Mouse (Mus musculus) midbrain, embryonic 11.5 days (tissue): Measurements from ENCODE around the gene Spata32. TPM values are rescaled to one million over a fixed set of nuclear protein-coding genes. Genes with fewer than 3 reads are reported as not detected.

Experiments
- ATAC-seq: fragments of 200-750 bp; cut with Nextera tagmentation; 2 replicates; pipeline ENCODE4 v1.8.0; 2017; ENCODE audit warnings: moderate TSS enrichment, moderate library complexity; ENCODE audit not compliant: low FRiP score
- DNase-seq: peaks from one replicate; pipeline ENCODE4 v3.0.0; 2015; ENCODE audit warnings: low spot score; ENCODE audit errors: missing footprints
- H3K27ac ChIP-seq: fragments of 300-500 bp; sonication (generic); 2 replicates; pipeline ENCODE4 v1.5.1; 2014; ENCODE audit warnings: low read depth, low read length
- H3K27me3 ChIP-seq: fragments of 300-500 bp; sonication (generic); 2 replicates; pipeline ENCODE4 v1.6.1; 2014; ENCODE audit warnings: mild to moderate bottlenecking, low read length, moderate library complexity, mixed read lengths; ENCODE audit not compliant: control insufficient read depth, insufficient read depth
- H3K36me3 ChIP-seq: fragments of 300-500 bp; sonication (generic); 2 replicates; pipeline ENCODE4 v1.6.1; 2014; ENCODE audit warnings: mild to moderate bottlenecking, low read length, moderate library complexity, mixed read lengths; ENCODE audit not compliant: control insufficient read depth, insufficient read depth
- H3K4me1 ChIP-seq: fragments of 300-500 bp; sonication (generic); 2 replicates; pipeline ENCODE4 v1.6.1; 2014; ENCODE audit warnings: low read length; ENCODE audit not compliant: control insufficient read depth, insufficient read depth
- H3K4me2 ChIP-seq: fragments of 300-500 bp; sonication (generic); 2 replicates; pipeline ENCODE4 v1.6.1; 2014; ENCODE audit warnings: mild to moderate bottlenecking, moderate library complexity
- H3K4me3 ChIP-seq: fragments of 300-500 bp; sonication (generic); 2 replicates; pipeline ENCODE4 v1.5.1; 2014; ENCODE audit warnings: low read depth, low read length
- H3K9ac ChIP-seq: fragments of 300-500 bp; sonication (generic); 2 replicates; pipeline ENCODE4 v1.6.1; 2014; ENCODE audit warnings: low read length
- H3K9me3 ChIP-seq: fragments of 300-500 bp; sonication (generic); 2 replicates; pipeline ENCODE4 v1.6.1; 2016; ENCODE audit warnings: low read length; ENCODE audit not compliant: control insufficient read depth
- WGBS: fragments of 180-500 bp; shearing (Covaris S2); extraction: QIAGEN DNeasy Blood & Tissue Kit; methylation state at CpG from one replicate; pipeline ENCODE4 v1.1.7; 2014; 5-methylcytosine and 5-hydroxymethylcytosine counted together
- polyA plus RNA-seq: library from polyadenylated mRNA; unstranded; fragments of >200 nt; fragmentation: Nextera tagmentation; extraction: Ambion mirVana; gene quantifications from 2 replicates; pipeline ENCODE4 v1.2.1, GENCODE M21; 2014

The Spata32 gene
- polyA plus RNA-seq, 1 experiment from 2014 or later: not detected

DNA sequence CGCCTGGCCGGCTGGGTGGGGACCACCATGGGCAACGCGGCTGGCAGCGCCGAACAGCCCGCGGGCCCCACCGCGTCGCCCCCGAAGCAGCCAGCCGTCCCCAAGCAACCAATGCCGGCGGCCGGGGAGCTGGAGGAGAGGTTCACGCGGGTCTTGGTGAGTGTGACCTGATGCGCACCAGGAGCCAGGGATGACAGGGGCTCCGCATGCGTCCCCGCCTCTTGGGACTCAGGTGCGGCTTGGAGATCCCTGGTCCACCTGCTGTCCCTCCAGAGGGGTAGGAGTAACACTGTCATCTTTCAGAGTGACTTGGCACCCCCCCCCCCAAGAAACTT is 47.0 kb downstream of the Spata32 start:
- Histone ChIP-seq H3K27me3 (peaks cover 38% of the 10 kb centered on the region), H3K4me2 (peak overlapping the region; percentile 96), H3K4me3 (peak overlapping the region; percentile 58), H3K4me1 (no peaks in the 10 kb centered on the region; the same call in 1 of the 2 replicates), H3K9ac (peak overlapping the region; percentile 65), H3K27ac (no peak overlapping the region), H3K36me3 (no peaks in the 10 kb centered on the region), H3K9me3 (no peaks in the 10 kb centered on the region)
- DNase-seq: peak; percentile 89
- WGBS: 2% methylated on average over 23 of the region's 23 CpGs
- no peak; the same call in 1 of the 2 replicates for ATAC-seq

DNA sequence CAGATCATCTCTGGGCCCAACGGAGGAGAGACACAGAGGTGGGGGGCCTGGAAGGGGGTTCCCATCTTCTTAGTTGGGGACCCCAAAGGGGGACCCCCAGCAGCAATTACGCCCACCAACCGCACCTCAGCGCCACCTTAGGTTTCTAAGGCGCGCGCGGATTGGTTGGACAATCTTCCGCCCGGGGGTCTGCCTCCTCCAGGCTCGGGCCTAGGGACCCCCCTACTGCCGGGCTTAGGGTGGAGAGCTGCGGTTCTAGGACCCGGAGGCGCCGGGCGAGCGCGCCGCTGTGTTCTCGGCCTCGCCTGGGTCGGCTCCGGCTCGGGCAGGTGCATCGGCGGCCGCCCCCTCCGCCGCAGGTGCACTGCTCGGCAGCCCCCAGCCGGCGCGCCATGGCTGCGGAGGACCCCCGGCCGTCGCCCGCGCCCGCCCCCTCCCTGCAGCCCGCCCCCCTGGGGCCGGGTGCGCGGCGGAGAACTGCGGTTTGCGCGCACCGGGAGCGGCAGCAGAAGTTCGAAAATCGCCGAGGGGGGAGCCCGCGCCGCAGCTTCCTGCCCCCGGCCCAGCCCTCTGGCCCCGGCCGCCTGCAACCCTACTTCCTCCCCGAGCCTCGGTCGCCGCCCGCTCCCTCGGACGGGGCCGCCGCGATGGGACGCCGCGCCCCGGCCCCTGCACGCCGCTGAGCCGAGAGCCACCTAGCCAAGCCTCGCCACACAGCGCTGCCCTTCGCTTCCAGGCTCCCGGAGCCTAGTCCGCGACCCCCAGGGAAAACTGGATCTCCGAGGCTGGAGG is 47.5 kb downstream of the Spata32 start, which contains the start of gene Fmnl1:
Fmnl1 (plus strand) TSS at position 614 of the 792 bp plus-strand sequence.
- no peaks in the 10 kb centered on the region; the same call in 1 of the 2 replicates for H3K9me3 ChIP-seq
- H3K36me3 ChIP-seq: no peaks in the 10 kb centered on the region
- peak; percentile 59; the same call in 1 of the 2 replicates for ATAC-seq
- H3K4me1 ChIP-seq: no peaks in the 10 kb centered on the region; the same call in 1 of the 2 replicates
- H3K9ac ChIP-seq: peak within 1 kb of the TSS; percentile 65
- H3K27me3 ChIP-seq: peaks cover 38% of the 10 kb centered on the region
- H3K4me2 ChIP-seq: peak within 1 kb of the TSS; percentile 96
- DNase-seq: no peak
- H3K27ac ChIP-seq: no peak within 1 kb of the TSS
- WGBS: 1% methylated on average over 63 of the region's 84 CpGs
- peak within 1 kb of the TSS; percentile 58 for H3K4me3 ChIP-seq

DNA sequence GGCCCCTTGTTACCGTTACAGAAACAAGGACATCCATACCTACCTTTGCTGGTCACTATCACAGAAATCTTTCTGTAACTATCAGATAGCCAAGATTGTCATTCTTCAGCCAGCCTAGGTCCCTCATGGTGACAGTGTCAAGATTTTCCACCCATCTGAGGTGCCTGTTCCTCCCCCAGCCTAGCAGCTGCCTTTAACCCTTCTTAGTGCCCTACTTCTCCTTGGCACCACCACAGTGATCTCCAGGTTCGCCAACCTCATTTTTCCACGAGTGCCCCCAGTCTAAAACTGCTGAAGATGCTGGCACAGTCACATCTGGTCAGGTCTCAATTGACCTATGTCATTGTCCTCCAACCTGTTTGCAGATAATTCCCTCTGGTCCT is 48.1 kb downstream of the Spata32 start:
- Histone ChIP-seq H3K9ac (no peak overlapping the region), H3K27ac (no peak overlapping the region), H3K4me2 (peak overlapping the region; percentile 96), H3K9me3 (no peaks in the 10 kb centered on the region; the same call in 1 of the 2 replicates), H3K4me3 (no peak overlapping the region), H3K27me3 (peaks cover 38% of the 10 kb centered on the region), H3K4me1 (no peaks in the 10 kb centered on the region; the same call in 1 of the 2 replicates), H3K36me3 (no peaks in the 10 kb centered on the region)
- DNase-seq: no peak
- 53% methylated on average over 3 of the region's 3 CpGs for WGBS
- ATAC-seq: no peak

DNA sequence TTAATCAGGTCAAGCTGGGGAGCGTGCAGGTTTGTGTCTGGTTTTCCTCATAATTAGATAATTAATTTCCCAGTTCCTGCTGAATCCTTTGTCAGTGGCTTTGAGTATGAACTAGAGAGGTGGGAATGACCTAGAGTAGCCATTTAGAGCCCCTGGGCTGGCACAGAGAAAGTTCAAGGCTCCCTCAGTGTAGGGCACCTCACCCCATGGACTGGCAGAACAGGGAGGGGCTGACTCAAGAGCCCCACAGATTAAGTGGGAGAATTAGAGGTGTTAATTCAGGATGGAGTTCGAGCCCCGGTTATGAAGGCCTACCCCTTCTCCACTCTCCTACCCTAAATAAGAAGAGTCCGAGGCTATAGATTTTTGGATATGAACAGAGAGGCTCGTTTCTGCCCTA is 48.6 kb downstream of the Spata32 start:
- 81% methylated on average over 5 of the region's 5 CpGs for WGBS
- Histone ChIP-seq H3K4me2 (no peak overlapping the region), H3K27ac (no peak overlapping the region), H3K9me3 (no peaks in the 10 kb centered on the region; the same call in 1 of the 2 replicates), H3K9ac (no peak overlapping the region), H3K36me3 (no peaks in the 10 kb centered on the region), H3K4me1 (no peaks in the 10 kb centered on the region; the same call in 1 of the 2 replicates), H3K27me3 (peaks cover 38% of the 10 kb centered on the region), H3K4me3 (no peak overlapping the region)
- no peak for ATAC-seq
- no peak for DNase-seq

DNA sequence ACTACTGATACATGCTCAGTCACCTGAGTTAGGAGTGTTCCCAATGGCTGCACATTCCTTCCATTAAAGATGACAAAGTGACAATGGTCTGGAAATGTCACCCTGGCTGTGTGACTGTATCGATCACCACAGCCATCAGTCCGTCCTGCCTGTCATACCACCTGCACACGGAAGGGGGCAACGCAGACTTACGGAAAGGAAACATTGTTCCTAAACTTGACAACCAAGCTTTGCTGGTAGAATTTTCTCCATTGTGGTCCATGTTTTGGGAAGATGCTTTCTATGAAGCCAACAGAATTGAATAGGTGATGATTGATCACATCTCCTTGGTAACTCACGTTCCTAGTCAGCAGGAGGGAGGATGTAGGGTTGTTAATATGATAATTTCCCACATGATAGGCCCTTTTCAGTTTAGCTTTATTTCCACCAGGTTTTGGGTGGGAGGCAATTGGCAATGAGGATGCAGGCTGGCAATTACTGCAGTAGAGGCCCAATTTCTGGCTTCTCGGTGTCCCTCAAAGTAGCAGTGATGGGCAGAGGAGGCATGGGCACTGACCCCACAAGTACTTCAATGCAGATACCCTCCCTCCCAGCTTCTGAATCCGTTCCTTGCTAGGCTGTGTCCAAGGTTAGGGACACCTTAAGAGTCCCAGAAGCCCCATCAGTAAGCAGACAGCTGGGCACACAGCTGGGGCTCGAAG is 49.4 kb downstream of the Spata32 start:
- DNase-seq (peak; percentile 92), ATAC-seq (no peak)
- H3K27ac ChIP-seq: no peak overlapping the region
- no peak overlapping the region for H3K4me3 ChIP-seq
- no peaks in the 10 kb centered on the region for H3K36me3 ChIP-seq
- peaks cover 38% of the 10 kb centered on the region for H3K27me3 ChIP-seq
- H3K9ac ChIP-seq: no peak overlapping the region
- H3K4me2 ChIP-seq: no peak overlapping the region
- H3K4me1 ChIP-seq: no peaks in the 10 kb centered on the region; the same call in 1 of the 2 replicates
- whole genome bisulfite sequencing: 29% methylated on average over 9 of the region's 9 CpGs
- no peaks in the 10 kb centered on the region; the same call in 1 of the 2 replicates for H3K9me3 ChIP-seq

DNA sequence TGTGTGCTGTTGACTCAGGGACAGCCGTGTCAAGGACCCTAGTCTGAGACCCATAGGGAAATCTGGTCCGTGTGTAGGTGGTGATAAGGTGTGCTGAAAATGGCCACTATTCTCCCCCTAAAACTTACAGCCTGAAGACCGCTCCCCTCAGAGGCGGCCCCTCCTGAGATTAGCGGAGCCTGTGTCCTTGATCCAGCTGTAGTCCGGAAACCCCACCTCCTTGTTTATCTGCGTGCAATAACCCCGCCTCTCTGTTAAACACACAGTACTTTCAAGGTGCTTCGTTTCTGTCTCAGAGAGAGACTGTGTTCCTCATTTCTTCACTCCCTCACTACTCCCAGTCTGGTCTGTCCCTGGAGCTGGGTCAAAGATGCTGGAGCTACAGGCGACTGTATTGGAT is 53.8 kb downstream of the Spata32 start:
- Histone ChIP-seq H3K9me3 (no peaks in the 10 kb centered on the region; the same call in 1 of the 2 replicates), H3K9ac (no peak overlapping the region), H3K36me3 (no peaks in the 10 kb centered on the region), H3K4me3 (no peak overlapping the region), H3K27me3 (peaks cover 5% of the 10 kb centered on the region), H3K27ac (no peak overlapping the region), H3K4me2 (no peak overlapping the region), H3K4me1 (no peaks in the 10 kb centered on the region)
- DNase-seq: no peak
- 26% methylated on average over 10 of the region's 10 CpGs for WGBS
- no peak for ATAC-seq

DNA sequence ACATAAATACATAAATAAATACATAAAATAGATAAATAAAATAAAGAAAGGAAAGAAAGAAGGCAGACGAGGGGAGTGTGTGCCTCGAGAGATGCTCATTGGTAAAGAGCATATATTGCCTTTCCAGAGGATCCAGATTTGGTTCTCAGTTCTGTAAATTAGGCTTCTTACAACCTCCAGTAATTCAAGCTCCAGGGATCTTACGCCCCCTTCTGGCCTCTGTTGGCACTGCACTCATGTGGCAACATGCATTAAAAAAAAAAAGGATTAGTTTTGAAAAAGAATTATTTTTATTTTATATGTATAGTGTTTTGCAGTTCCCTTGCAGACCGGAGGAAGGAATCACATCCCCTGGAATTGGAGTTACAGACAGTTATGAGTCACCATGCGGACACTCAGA is 56.1 kb downstream of the Spata32 start:
- no peaks in the 10 kb centered on the region; the same call in 1 of the 2 replicates for H3K9me3 ChIP-seq
- peaks cover 3% of the 10 kb centered on the region; the same call in 1 of the 2 replicates for H3K4me1 ChIP-seq
- H3K27ac ChIP-seq: no peak overlapping the region
- H3K4me2 ChIP-seq: no peak overlapping the region
- 90% methylated on average over 5 of the region's 5 CpGs for WGBS
- H3K9ac ChIP-seq: no peak overlapping the region
- no peaks in the 10 kb centered on the region for H3K36me3 ChIP-seq
- H3K4me3 ChIP-seq: no peak overlapping the region
- H3K27me3 ChIP-seq: no peaks in the 10 kb centered on the region
- DNase-seq (peak; percentile 75), ATAC-seq (no peak)

DNA sequence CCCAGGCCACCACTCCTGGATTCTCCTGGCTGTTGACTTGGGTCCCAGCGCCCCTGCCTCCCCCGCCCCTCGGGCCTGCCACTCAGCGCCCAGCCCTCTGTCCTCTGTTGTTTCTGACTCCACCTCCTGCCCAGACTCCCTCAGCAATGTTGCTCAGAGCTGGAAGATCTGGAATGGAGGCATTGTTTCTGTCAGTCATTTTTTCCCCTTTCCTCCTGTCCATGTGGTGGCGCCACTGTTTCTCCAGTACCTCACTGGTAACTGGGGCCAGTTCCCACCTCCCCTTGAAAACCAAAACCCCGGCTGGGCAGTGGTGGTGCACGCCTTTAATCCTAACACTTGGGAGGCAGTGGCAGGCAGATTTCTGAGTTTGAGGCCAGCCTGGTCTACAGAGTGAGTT is 56.8 kb downstream of the Spata32 start:
- no peak overlapping the region for H3K9ac ChIP-seq
- DNase-seq (no peak), ATAC-seq (no peak)
- H3K4me1 ChIP-seq: peaks cover 3% of the 10 kb centered on the region; the same call in 1 of the 2 replicates
- H3K27ac ChIP-seq: no peak overlapping the region
- no peak overlapping the region for H3K4me2 ChIP-seq
- no peak overlapping the region for H3K4me3 ChIP-seq
- H3K27me3 ChIP-seq: no peaks in the 10 kb centered on the region
- no peaks in the 10 kb centered on the region for H3K36me3 ChIP-seq
- no peaks in the 10 kb centered on the region; the same call in 1 of the 2 replicates for H3K9me3 ChIP-seq
- WGBS: 76% methylated on average over 7 of the region's 7 CpGs

DNA sequence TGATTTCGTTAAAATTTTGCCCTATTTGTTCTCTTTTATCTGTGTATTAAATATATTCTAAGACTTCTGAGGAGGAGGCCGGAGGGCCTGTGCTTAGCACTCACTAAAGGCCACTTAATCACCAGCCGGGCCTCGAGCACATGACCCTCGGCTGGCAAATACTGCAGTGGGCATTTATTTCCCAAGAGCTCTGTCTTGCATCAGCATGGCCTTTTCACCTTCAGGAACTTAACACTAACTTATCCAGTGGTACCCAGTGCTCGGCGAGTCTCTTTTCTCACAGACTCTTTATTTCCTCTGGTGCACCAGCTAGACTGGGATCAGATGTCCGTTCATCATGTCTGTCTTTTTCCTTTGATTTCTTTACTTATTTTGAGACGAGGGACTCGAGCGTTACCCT is 57.5 kb downstream of the Spata32 start:
- WGBS: 90% methylated on average over 11 of the region's 11 CpGs
- DNase-seq (no peak), ATAC-seq (no peak)
- Histone ChIP-seq H3K9me3 (no peaks in the 10 kb centered on the region), H3K9ac (no peak overlapping the region), H3K4me3 (no peak overlapping the region), H3K27me3 (no peaks in the 10 kb centered on the region), H3K36me3 (no peaks in the 10 kb centered on the region), H3K4me1 (peaks cover 3% of the 10 kb centered on the region; the same call in 1 of the 2 replicates), H3K4me2 (no peak overlapping the region), H3K27ac (no peak overlapping the region)
